Mouse (Mus musculus): ENCODE measurements around the gene Btbd35f1. TPM values are rescaled to one million over a fixed set of nuclear protein-coding genes. Genes with fewer than 3 reads are reported as not detected.
A peak's percentile ranks its signal among the peaks of the same experiment; 100 is the strongest.
"Not testable (repeated sequence)": the region's sequence is repeated elsewhere in the genome, so short reads cannot be mapped to it uniquely, and the experiment has no call there.

The Btbd35f1 gene
- polyA plus RNA-seq (2014; fragmentation: Nextera tagmentation; extraction: Ambion mirVana) = not detected in 2 replicates

DNA sequence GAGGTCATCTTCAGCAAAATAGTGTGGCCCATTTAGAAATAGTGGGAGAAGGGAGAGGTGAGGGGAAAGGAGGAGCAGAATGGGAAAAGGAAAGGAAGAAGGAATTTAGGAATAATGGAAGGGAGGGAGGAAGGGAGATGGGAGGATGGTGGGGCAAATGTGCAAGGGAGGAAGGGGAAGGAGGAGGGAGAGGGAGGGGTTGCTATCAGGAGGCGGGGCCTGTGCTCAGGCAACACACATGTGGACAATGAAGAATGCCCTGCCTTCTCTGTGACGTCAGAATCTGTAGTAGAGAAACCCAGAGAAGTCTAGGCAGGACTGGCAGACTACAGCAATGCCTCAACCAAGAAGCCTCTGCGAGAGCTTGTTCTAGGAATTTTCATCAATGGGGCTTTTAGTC is at the start of gene Btbd35f1:
Btbd35f1 (plus strand) TSS at position 301 of the 400 bp plus-strand sequence.
- no CpG with 5 or more reads among the region's 3 CpGs for WGBS
- DNase-seq (ENCODE audit: low spot score); H3K9ac ChIP-seq (ENCODE audit: low read length); H3K4me2 ChIP-seq (ENCODE audit: low read depth, low read length, severe bottlenecking); H3K4me3 ChIP-seq (ENCODE audit: low read depth, low read length); H3K9me3 ChIP-seq (ENCODE audit: control insufficient read depth, low read length); H3K4me1 ChIP-seq (replicated peaks; ENCODE audit: control insufficient read depth, insufficient read depth, low read length); H3K36me3 ChIP-seq (ENCODE audit: control insufficient read depth, insufficient read depth, low read length); ATAC-seq (replicated peaks; ENCODE audit: low FRiP score); H3K27me3 ChIP-seq (ENCODE audit: control insufficient read depth, insufficient read depth, low read length); H3K27ac ChIP-seq (ENCODE audit: low read depth, low read length): not testable (repeated sequence)

DNA sequence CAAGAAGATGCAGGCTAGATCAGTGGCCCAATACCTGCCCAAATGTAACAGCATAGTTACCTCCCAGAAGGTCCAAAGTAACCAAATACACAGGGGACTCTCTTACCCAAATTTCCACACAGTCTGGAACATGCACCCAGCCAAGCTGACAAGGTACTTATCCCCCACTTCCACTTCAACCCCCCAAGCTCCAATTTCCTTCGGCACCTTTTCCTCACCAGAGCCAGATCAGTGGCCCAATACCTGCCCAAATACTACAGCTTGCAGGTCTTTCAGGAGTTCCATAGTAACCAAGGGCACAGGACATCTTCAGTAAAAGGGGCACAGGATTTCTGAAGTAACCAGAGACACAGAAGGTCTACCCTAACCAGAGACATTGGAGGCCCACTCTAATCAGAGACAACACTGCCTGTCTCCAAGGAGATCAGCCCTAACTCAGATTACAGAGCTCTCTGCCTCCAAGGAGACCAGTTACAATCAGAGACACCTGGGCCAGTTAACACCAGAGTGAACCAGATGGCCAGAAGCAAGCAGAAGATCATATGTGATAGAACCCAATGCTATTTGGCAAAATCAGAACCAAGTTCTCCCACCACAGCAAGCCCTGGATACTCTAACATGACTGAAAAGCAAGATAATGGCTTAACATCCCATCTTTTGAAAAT is 31.2 kb downstream of the Btbd35f1 start:
- not testable (repeated sequence) for H3K4me2 ChIP-seq (ENCODE audit: low read depth, low read length, severe bottlenecking); H3K9ac ChIP-seq (ENCODE audit: low read length); H3K4me3 ChIP-seq (ENCODE audit: low read depth, low read length); H3K9me3 ChIP-seq (ENCODE audit: control insufficient read depth, low read length); H3K27ac ChIP-seq (ENCODE audit: low read depth, low read length); H3K36me3 ChIP-seq (ENCODE audit: control insufficient read depth, insufficient read depth, low read length); H3K4me1 ChIP-seq (replicated peaks; ENCODE audit: control insufficient read depth, insufficient read depth, low read length); DNase-seq (ENCODE audit: low spot score); ATAC-seq (replicated peaks; ENCODE audit: low FRiP score); H3K27me3 ChIP-seq (ENCODE audit: control insufficient read depth, insufficient read depth, low read length)
- 88% methylated on average over 1 of the region's 1 CpGs for WGBS

DNA sequence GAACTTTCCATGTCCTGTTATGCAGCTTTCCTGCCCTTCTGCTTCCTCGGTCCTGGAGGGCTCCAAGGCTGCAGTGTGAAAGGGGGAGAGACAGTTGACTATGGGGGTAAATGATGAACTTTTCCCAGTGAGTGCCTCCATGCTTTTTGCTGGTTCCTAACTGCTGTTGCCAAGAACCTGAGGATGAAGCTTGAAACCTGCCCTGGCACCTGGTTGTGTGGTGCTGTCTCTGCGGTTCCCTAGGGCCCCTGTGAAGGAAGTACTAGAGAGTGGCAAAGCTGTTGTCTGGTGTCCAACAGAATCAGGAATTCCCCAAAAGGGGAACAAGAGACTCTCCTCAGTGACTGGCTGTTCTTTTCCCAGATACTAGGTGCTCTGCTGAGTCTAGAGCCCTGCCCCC is 41.2 kb downstream of the Btbd35f1 start:
- 88% methylated on average over 1 of the region's 2 CpGs for WGBS

DNA sequence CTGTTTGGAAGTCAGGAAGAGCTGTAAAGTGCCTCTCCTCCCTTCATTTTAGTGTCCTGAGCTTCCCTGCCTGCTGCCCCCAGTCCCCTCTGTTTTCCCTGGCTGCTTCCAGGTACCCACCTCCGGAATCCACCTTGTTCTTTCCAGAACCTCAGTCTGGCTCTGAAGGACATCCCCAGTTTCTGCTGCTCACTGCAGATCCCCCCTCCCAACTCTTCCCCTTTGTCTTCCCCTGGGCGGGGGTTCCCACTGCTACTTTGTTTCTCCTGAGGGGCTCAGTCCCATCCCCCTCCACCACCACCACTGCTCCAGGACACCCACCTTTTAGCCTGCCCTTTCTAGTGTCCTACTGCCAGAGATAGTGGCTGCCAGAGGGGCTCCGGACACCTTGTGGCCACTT is 41.6 kb downstream of the Btbd35f1 start:
- H3K27ac ChIP-seq (ENCODE audit: low read depth, low read length); H3K9me3 ChIP-seq (ENCODE audit: control insufficient read depth, low read length); H3K4me2 ChIP-seq (ENCODE audit: low read depth, low read length, severe bottlenecking); H3K4me1 ChIP-seq (replicated peaks; ENCODE audit: control insufficient read depth, insufficient read depth, low read length); H3K4me3 ChIP-seq (ENCODE audit: low read depth, low read length); H3K36me3 ChIP-seq (ENCODE audit: control insufficient read depth, insufficient read depth, low read length); H3K27me3 ChIP-seq (ENCODE audit: control insufficient read depth, insufficient read depth, low read length); H3K9ac ChIP-seq (ENCODE audit: low read length); ATAC-seq (replicated peaks; ENCODE audit: low FRiP score): not testable (repeated sequence)
- WGBS = 82% methylated on average over 3 of the region's 3 CpGs
- DNase-seq (ENCODE audit: low spot score) = peak; percentile 11

More for the DNA sequence above, 41.2 kb downstream of the Btbd35f1 start:
- not testable (repeated sequence) for H3K9ac ChIP-seq (ENCODE audit: low read length); H3K27ac ChIP-seq (ENCODE audit: low read depth, low read length); H3K4me3 ChIP-seq (ENCODE audit: low read depth, low read length); DNase-seq (ENCODE audit: low spot score); ATAC-seq (replicated peaks; ENCODE audit: low FRiP score); H3K4me1 ChIP-seq (replicated peaks; ENCODE audit: control insufficient read depth, insufficient read depth, low read length); H3K36me3 ChIP-seq (ENCODE audit: control insufficient read depth, insufficient read depth, low read length); H3K9me3 ChIP-seq (ENCODE audit: control insufficient read depth, low read length); H3K27me3 ChIP-seq (ENCODE audit: control insufficient read depth, insufficient read depth, low read length); H3K4me2 ChIP-seq (ENCODE audit: low read depth, low read length, severe bottlenecking)

Other genes with a start within 250 kb of the Btbd35f1 start
- gene Gm5926, start 90.7 kb downstream of the Btbd35f1 start, polyA plus RNA-seq (2014; fragmentation: Nextera tagmentation; extraction: Ambion mirVana) = not detected in 2 replicates
- not detected in 2 replicates for gene Btbd35f21, start 166.1 kb downstream of the Btbd35f1 start, polyA plus RNA-seq (2014; fragmentation: Nextera tagmentation; extraction: Ambion mirVana)